Mouse (Mus musculus) layer of hippocampus, adult 8-10 months (tissue): ENCODE data around the gene Hhipl1. TPM values are rescaled to one million over a fixed set of nuclear protein-coding genes. Genes with fewer than 3 reads are reported as not detected.
A peak's percentile ranks its signal among the peaks of the same experiment; 100 is the strongest.

Experiments
- DNase-seq, 2 experiments: peaks; one replicate each; pipeline ENCODE4 v3.0.0; 2022; ENCODE audit warnings: low spot score in 2 of 2
- total RNA-seq, 4 experiments: library from RNA; stranded (reverse); gene quantifications; 2 replicates each; pipeline ENCODE4 v1.2.4; 2022

Gene Hhipl1
- total RNA-seq, 4 experiments from 2014 or later, result 5.6 to 8.5 (median 7.1) TPM

DNA sequence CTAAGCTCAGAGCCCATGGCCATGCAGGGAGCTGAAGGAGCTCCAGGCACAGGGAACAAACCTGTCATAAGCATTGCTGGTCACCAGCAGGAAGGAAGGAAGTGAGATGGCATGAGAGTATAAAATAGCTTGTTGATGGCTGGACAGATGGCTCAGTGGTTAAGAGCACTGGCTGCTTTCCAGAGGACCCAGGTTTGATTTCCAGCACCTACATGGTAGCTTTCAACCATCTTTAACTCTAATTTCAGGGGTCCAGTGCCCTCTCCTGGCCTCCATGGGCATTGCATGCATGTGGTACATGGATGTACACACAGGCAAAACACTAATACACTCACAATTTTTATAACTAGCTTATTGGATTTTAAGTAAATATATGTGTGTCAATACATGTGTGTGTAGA, 49.9 kb downstream of the Hhipl1 start:
- DNase-seq, result no peak

- DNase-seq, result peak; percentile 73 to 89
These were observed 57.7 kb downstream of the Hhipl1 start for GRCm38 (mm10) chr12:108363796-108364195.

- no peak for DNase-seq
These were observed 59.3 kb downstream of the Hhipl1 start for GRCm38 (mm10) chr12:108365340-108365739.

GRCm38 (mm10) chr12:108365868-108366267, 59.8 kb downstream of the Hhipl1 start:
- DNase-seq, result no peak

- no peak for DNase-seq
These were observed 61.8 kb downstream of the Hhipl1 start for GRCm38 (mm10) chr12:108367909-108368308.

- no peak for DNase-seq
These were observed 62.9 kb downstream of the Hhipl1 start for GRCm38 (mm10) chr12:108368921-108369320.

GRCm38 (mm10) chr12:108370596-108371428, 64.7 kb downstream of the Hhipl1 start, which contains the start of gene Eml1:
Eml1 (plus strand) TSS chr12:108370957.
- no peak for DNase-seq

GRCm38 (mm10) chr12:108371429-108371765, 65.3 kb downstream of the Hhipl1 start:
- DNase-seq, result no peak

DNA sequence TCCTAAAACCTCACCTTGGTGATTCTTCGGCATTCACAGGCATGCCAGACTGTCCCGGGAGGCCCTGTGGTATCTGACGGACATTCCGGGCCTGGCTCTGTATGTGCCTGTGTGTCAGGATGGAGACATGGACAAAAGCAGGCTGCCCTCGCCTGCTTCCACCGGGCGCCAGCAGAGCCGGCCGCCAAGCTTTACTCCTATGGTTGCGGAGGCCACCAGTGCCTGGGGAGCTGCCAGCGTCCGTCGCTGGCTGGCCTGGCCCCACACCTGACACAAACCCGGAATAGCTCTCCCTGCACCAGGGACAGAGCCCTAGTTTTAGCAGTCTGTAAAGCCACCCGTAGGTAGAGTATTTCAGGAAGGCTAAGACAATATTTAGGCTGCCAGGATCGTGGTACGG, 66.2 kb downstream of the Hhipl1 start:
- no peak for DNase-seq

DNA sequence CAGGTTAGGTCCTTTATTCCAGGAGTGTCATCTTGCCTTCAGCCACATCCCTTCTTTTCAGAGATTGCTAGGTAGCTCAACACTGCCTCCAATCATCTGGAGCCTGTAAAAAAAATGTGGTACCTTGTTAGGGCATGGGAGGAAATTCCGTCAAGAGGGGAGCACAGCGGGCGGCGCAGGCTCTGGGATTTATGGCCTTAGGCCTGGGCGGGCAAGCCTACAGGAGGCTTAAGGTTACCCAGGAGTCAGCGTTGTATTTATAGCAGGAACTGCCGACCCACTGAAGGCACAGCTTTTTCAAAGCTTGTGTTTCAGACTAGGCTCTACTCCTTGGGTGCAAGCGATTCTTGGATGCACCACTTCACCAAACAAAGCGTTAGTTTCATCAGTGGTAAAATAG, 67.5 kb downstream of the Hhipl1 start:
- DNase-seq, result no peak

DNA sequence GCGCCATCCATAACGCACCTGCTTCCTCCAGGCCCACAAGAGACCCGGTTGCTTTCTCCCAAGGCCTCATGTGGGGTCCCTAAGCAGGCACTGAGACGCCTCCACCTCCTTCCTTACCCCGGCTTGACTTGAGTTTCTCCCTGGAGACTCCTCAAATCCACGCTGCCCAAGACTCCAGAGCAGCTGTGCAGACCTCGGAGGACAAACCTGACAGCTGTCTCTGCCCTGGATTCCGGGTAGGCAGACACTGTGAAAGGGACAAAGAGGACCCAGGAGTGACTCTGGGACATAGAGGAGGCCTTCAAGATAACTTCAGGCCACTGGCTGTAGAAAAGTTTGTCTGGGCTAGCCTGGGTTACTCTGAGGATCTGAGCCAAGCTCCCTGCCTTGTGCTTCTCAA, 68.6 kb downstream of the Hhipl1 start:
- DNase-seq, result no peak

- peak; percentile 44 to 49 for DNase-seq
These were observed 72.5 kb downstream of the Hhipl1 start for GRCm38 (mm10) chr12:108378379-108379133.

Other genes starting within 250 kb of the Hhipl1 start
- 100 to 1,000 TPM; 143 to 158 (median 154) TPM for gene Setd3, start 127.0 kb upstream of the Hhipl1 start, total RNA-seq
- gene Ccnk, start 126.7 kb upstream of the Hhipl1 start, total RNA-seq, result 10 to 100 TPM; 31.6 to 35.5 (median 34.2) TPM
- gene Ccdc85c, start 30.8 kb upstream of the Hhipl1 start, total RNA-seq, result 10 to 100 TPM; 56.3 to 67.6 (median 63.0) TPM
- gene Cyp46a1, start 28.1 kb downstream of the Hhipl1 start, total RNA-seq, result 100 to 1,000 TPM; 162 to 181 (median 170) TPM
- gene Eml1, start 64.7 kb downstream of the Hhipl1 start, total RNA-seq, result 10 to 100 TPM; 43.0 to 51.1 (median 47.0) TPM
- 100 to 1,000 TPM; 163 to 183 (median 171) TPM for gene Evl, start 248.4 kb downstream of the Hhipl1 start, total RNA-seq